Mouse (Mus musculus) spleen, adult 2 months (tissue): ENCODE data around the gene Bloc1s6.

Source experiments
- CTCF ChIP-seq: fragments of 200-500 bp; IDR thresholded peaks from 2 replicates; pipeline ENCODE4 v1.5.1; 2011; ENCODE audit warnings: mild to moderate bottlenecking, inconsistent platforms; ENCODE audit not compliant: insufficient read depth, insufficient read length, insufficient replicate concordance; ENCODE audit errors: extremely low read depth
- POLR2A ChIP-seq: fragments of 200-500 bp; IDR thresholded peaks from 2 replicates; pipeline ENCODE4 v1.6.1; 2011; ENCODE audit warnings: low read depth, low read length, inconsistent platforms

DNA sequence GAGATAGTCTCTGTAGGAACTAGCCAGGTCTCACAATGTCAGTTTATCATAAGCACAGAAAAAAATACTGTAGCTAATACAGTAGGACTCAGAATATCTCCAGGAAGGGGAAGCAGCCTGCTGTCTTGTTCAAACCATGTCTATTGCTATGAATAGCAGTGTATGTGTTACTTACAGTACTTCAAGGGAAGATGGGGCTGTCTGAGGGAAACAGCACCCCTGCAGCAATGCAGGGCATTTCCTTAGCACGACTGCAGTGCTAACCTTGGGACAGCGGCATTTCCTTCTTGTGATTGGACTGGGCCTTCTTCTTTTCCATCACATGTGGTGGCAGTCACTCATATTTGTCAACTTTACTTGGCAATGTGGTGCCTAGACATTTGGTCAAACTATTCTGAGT, 38.5 kb downstream of the Bloc1s6 start:
- TF ChIP-seq POLR2A (no peak), CTCF (no peak)
